Comparison of ENCODE assay signal across 8 mouse cellular contexts in the genomic region with DNA sequence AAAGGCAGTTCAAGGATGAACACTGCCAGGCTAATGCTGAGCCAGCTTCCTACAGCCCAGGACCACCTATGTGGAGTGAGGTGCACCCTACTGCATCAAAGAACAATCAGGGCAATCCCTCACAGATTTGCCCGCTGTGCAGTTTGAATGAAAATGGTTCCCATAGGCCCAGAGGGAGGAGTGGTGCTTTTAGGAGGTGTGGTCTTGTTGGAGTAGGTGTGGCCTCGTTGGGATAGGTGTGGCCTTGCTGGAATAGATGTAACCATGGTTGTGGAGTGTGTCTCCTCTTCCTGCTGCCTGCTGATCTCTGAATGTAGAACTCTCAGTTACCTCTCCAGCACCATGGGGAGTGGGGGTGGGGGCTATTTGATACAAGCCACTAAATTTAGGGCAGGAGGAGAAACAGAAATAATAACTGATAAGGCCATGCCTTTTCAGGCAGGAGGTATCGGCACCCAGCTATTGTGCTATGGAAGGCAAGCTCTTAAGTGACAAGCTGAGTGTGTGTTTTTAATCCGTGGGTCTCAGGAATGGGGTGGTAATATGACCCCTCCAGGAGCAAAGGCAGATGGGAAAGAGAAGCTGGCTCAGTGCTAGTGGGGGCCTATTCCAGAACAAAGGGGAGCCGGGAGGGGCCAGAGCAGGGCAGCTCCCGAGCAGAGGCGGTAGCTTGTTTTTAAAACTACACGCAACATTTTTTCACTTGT. TPM values are rescaled to one million over a fixed set of nuclear protein-coding genes. Genes with fewer than 3 reads are reported as not detected.
A peak's percentile ranks its signal among the peaks of the same experiment; 100 is the strongest.
DNase-seq lines count a peak whose midpoint lies in the region; ATAC-seq and TF ChIP-seq lines count a peak whose summit lies in the region.
"Had no signal": no experiment of that assay in that cellular context is flagged by ENCODE, and none has a peak within 500 bp of the region (broad histone marks: within the 10 kb centered on the region; RNA-seq: fewer than 3 reads in every experiment).

No protein-coding gene starts in this region.

- no peak for TF ChIP-seq CTCF in liver, adult 2 months (IDR thresholded peaks at IDR 0.05; ENCODE audit: low read depth, low read length)
- no peak for TF ChIP-seq CTCF in thymus, adult 2 months (IDR thresholded peaks at IDR 0.05; ENCODE audit: borderline replicate concordance, control insufficient read depth, extremely low read depth, insufficient read depth, low read length, poor library complexity)

- no peaks in the 10 kb centered on the region for H3K4me1 ChIP-seq in liver, adult 2 months (ENCODE audit: control insufficient read depth, insufficient read depth, low read length)
- H3K4me1 ChIP-seq in forebrain, embryonic 14.5 days (ENCODE audit: control insufficient read depth, insufficient read depth, low read length), result peaks cover 20% of the 10 kb centered on the region
- peaks cover 4% of the 10 kb centered on the region; the same call in 1 of the 2 replicates for H3K4me1 ChIP-seq in thymus, adult 2 months (replicated peaks; ENCODE audit: control insufficient read depth, insufficient read depth, low read length)

- no peak overlapping the region for H3K9ac ChIP-seq in liver, adult 2 months (ENCODE audit: low read depth, low read length)
- no peak overlapping the region; the same call in 1 of the 2 replicates for H3K9ac ChIP-seq in forebrain, embryonic 14.5 days (ENCODE audit: low read length)

- H3K4me3 ChIP-seq in liver, adult 2 months (ENCODE audit: insufficient read depth, low read depth, low read length), result no peak overlapping the region
- H3K4me3 ChIP-seq in forebrain, embryonic 14.5 days (ENCODE audit: low read depth, low read length), result no peak overlapping the region
- H3K4me3 ChIP-seq in thymus, adult 2 months (ENCODE audit: control insufficient read depth, insufficient read depth, low read length), result no peak overlapping the region

- no peaks in the 10 kb centered on the region for H3K27me3 ChIP-seq in liver, adult 2 months (ENCODE audit: control insufficient read depth, insufficient read depth, low read length)
- H3K27me3 ChIP-seq in forebrain, embryonic 14.5 days (replicated peaks; ENCODE audit: control insufficient read depth, insufficient read depth, low read length), result no peaks in the 10 kb centered on the region
- H3K27me3 ChIP-seq in thymus, adult 2 months (ENCODE audit: control insufficient read depth, insufficient read depth, low read length), result no peaks in the 10 kb centered on the region

- no peaks in the 10 kb centered on the region for H3K36me3 ChIP-seq in liver, adult 2 months (ENCODE audit: control insufficient read depth, insufficient read depth, low read length)
- H3K36me3 ChIP-seq in forebrain, embryonic 14.5 days (ENCODE audit: control insufficient read depth, insufficient read depth, low read length), result no peaks in the 10 kb centered on the region
- H3K36me3 ChIP-seq in thymus, adult 2 months (ENCODE audit: control insufficient read depth, insufficient read depth, low read length), result no peaks in the 10 kb centered on the region

- no peak overlapping the region for H3K4me2 ChIP-seq in forebrain, embryonic 14.5 days (ENCODE audit: low read length)

- no peaks in the 10 kb centered on the region for H3K9me3 ChIP-seq in forebrain, embryonic 14.5 days (replicated peaks; ENCODE audit: control insufficient read depth, low read length)

- no peak overlapping the region for H3K27ac ChIP-seq in liver, adult 2 months (replicated peaks; ENCODE audit: insufficient read depth, low read depth, low read length)
- H3K27ac ChIP-seq in forebrain, embryonic 14.5 days (ENCODE audit: low read depth, low read length), result peak overlapping the region; percentile 9; the same call in 1 of the 2 replicates
- H3K27ac ChIP-seq in thymus, adult 2 months (ENCODE audit: control insufficient read depth, insufficient read depth, low read length), result no peak overlapping the region

- no peaks in the 10 kb centered on the region for H3K79me2 ChIP-seq in liver, adult 2 months (ENCODE audit: control insufficient read depth, insufficient read depth, low read length)

- DNase-seq in liver, adult 2 months (ENCODE audit: extremely low read depth, low read depth, low spot score), result peak; percentile 33
- DNase-seq in liver (no peak), adipocyte (ENCODE audit: low spot score) (peak; percentile 52)
- no peak for DNase-seq in forebrain, embryonic 14.5 days (ENCODE audit: low spot score)
- DNase-seq in spleen, postnatal 14 days (ENCODE audit: low spot score in 2 of 2), result no peak
- DNase-seq in thymus, adult 2 months, result no peak
- DNase-seq: kidney, adult 8-10 months had no signal

- WGBS in liver, adult 2 months, result 78% methylated on average over 8 of the region's 8 CpGs
- WGBS in forebrain, embryonic 14.5 days, result 46% methylated on average over 8 of the region's 8 CpGs
- WGBS in thymus, adult 2 months, result 88% methylated on average over 8 of the region's 8 CpGs

- no peak for TF ChIP-seq POLR2A in liver, adult 2 months (IDR thresholded peaks at IDR 0.05; ENCODE audit: extremely low read depth, insufficient read depth, low read length)
- TF ChIP-seq POLR2A in thymus, adult 2 months (IDR thresholded peaks at IDR 0.05; ENCODE audit: control insufficient read depth, extremely low read depth, insufficient read depth, low read length, poor library complexity), result no peak

- ATAC-seq in forebrain, embryonic 14.5 days, result 0 out of 2 replicates have a peak, but pooled peaks have one; percentile 5
- ATAC-seq in megakaryocyte-erythroid progenitor cell, adult 5-6 weeks (replicated peaks; ENCODE audit: low FRiP score, low TSS enrichment, poor library complexity, severe bottlenecking), result peak; percentile 76

RNA-seq across cellular contexts. Expression of a gene that starts 6.5 kb away (rescaled TPM):
- 44.0 and 44.5 TPM in 2 replicates for total RNA-seq in liver, adult 2 months (2014; rRNA removed)
- polyA plus RNA-seq in liver, adult 2 months (2012; rRNA removed), result 60.9 and 61.9 TPM in 2 replicates
- polyA plus RNA-seq in forebrain, embryonic 14.5 days (2014; fragmentation: Nextera tagmentation; extraction: Ambion mirVana), result 92.0 and 113 TPM in 2 replicates
- total RNA-seq in megakaryocyte-erythroid progenitor cell, adult 5-6 weeks (2014; fragmentation: Nextera tagmentation), result 53.4 and 73.9 TPM in 2 replicates
- 145 and 217 TPM in 2 replicates for total RNA-seq in megakaryocyte-erythroid progenitor cell, adult 5-6 weeks (2017)
- polyA plus RNA-seq in thymus, adult 2 months (2012; rRNA removed), result 257 and 275 TPM in 2 replicates

RNA-seq across cellular contexts. Expression of a gene that starts 26.0 kb away (rescaled TPM):
- 0.20 TPM in 1 of 2 replicates, not detected in the other for total RNA-seq in liver, adult 2 months (2014; rRNA removed)
- 0.11 and 0.33 TPM in 2 replicates for polyA plus RNA-seq in liver, adult 2 months (2012; rRNA removed)
- 670 and 797 TPM in 2 replicates for polyA plus RNA-seq in forebrain, embryonic 14.5 days (2014; fragmentation: Nextera tagmentation; extraction: Ambion mirVana)
- total RNA-seq in megakaryocyte-erythroid progenitor cell, adult 5-6 weeks (2014; fragmentation: Nextera tagmentation), result not detected in 2 replicates
- total RNA-seq in megakaryocyte-erythroid progenitor cell, adult 5-6 weeks (2017), result not detected in 2 replicates
- polyA plus RNA-seq in thymus, adult 2 months (2012; rRNA removed), result 217 and 264 TPM in 2 replicates

Comparison
In these comparisons a context has a peak if more than half of its experiments do, and no peak if none do; other contexts are left out.
1. DNase-seq: peak in liver, adult 2 months (single experiment) and adipocyte (single experiment); none in liver (single experiment), forebrain, embryonic 14.5 days (single experiment), spleen, postnatal 14 days (0 of 2) and thymus, adult 2 months (single experiment).
2. RNA of a gene that starts 26.0 kb away (polyA plus RNA-seq): 670 to 797 TPM in forebrain, embryonic 14.5 days and 217 to 264 TPM in thymus, adult 2 months; 0.11 to 0.33 TPM in liver, adult 2 months; every median in the first group is over 100 times any median in the second.